Mouse (Mus musculus) lung, adult 18-20 months (tissue): ENCODE data around the gene Krt2.

Experiments
- DNase-seq, 2 experiments: peaks; one replicate each; pipeline ENCODE4 v3.0.0; 2022; ENCODE audit warnings: mixed read lengths in 2 of 2

The Krt2 gene

DNA sequence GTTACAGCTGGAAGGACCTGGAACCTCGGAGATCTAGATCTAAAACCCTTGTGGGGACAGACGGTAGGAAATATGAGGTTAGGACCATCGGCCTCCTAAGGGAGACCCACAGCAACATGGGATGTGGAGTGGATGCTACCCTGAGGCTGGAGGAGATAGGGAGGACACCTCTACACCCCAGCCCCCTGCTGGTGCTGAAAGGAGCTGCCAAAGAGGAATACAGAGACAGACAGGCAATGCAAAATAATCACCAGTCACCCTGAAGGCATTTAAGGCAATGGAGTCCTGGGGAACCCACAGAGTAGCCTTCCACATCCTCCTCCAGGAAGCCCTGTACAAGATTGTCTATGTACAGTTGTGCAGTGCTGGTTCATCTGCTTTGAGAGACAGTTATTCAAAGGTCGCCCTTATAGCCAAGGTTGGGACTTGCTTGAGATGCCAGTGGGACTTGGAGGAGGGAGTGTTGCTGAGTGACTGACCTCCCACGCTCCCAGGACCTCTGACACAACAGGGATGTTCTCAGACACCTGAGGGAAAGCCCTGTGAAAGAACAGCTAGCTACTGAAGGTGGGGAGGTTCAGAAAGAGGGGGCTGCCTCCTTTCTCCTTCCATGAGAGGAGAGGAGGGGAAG is 45.8 kb downstream of the Krt2 start:
- no peak for DNase-seq

DNA sequence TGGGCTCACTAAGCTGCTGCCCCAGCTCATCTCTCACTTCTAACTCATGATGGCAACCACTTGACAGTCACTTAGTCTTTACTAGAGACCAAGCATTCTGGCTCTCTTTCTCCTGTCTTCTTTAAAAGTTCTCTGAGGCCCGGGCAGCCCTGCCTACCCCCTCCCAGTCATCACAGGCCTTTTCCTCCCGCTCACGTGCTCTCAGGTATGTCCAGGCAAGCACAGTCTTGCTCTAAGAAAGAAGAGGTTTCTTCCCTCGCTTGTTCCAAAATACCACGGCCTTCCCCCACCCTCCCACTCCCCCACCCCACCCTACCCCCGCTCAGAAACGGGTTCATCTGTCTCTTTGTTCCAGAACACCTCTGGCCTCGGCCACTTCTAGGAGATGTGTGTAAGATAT is 47.7 kb downstream of the Krt2 start:
- DNase-seq, result no peak
